Mouse (Mus musculus) kidney, embryonic 16.5 days (tissue): ENCODE results near the gene Me3. TPM values are rescaled to one million over a fixed set of nuclear protein-coding genes. Genes with fewer than 3 reads are reported as not detected.
A peak's percentile ranks its signal among the peaks of the same experiment; 100 is the strongest.

Experiments
- ATAC-seq: fragments of 200-750 bp; cut with Nextera tagmentation; 2 replicates; pipeline ENCODE4 v1.8.0; 2017; ENCODE audit warnings: moderate TSS enrichment; ENCODE audit not compliant: low FRiP score, low TSS enrichment
- H3K27ac ChIP-seq: fragments of 300-500 bp; sonication (generic); 2 replicates; pipeline ENCODE4 v1.5.1; 2014; ENCODE audit warnings: low read length
- H3K27me3 ChIP-seq: fragments of 300-500 bp; sonication (generic); 2 replicates; pipeline ENCODE4 v1.6.1; 2014; ENCODE audit warnings: low read length, control low read depth, mixed read lengths; ENCODE audit not compliant: insufficient read depth
- H3K36me3 ChIP-seq: fragments of 300-500 bp; sonication (generic); 2 replicates; pipeline ENCODE4 v1.6.1; 2014; ENCODE audit warnings: low read length, control low read depth, mixed read lengths; ENCODE audit not compliant: insufficient read depth
- H3K4me1 ChIP-seq: fragments of 300-500 bp; sonication (generic); 2 replicates; pipeline ENCODE4 v1.6.1; 2014; ENCODE audit warnings: low read length, control low read depth, mixed read lengths; ENCODE audit not compliant: insufficient read depth
- H3K4me2 ChIP-seq: fragments of 300-500 bp; sonication (generic); replicated peaks from 2 replicates; pipeline ENCODE4 v1.6.1; 2014; ENCODE audit warnings: low read depth, low read length
- H3K4me3 ChIP-seq: fragments of 300-500 bp; sonication (generic); 2 replicates; pipeline ENCODE4 v1.5.1; 2014; ENCODE audit warnings: mild to moderate bottlenecking, low read length
- H3K9ac ChIP-seq: fragments of 300-500 bp; sonication (generic); replicated peaks from 2 replicates; pipeline ENCODE4 v1.6.1; 2014; ENCODE audit warnings: low read length
- H3K9me3 ChIP-seq: fragments of 300-500 bp; sonication (generic); 2 replicates; pipeline ENCODE4 v1.6.1; 2016; ENCODE audit warnings: low read length, control low read depth
- WGBS: fragments of 180-500 bp; shearing (Covaris S2); extraction: QIAGEN DNeasy Blood & Tissue Kit; methylation state at CpG from one replicate; pipeline ENCODE4 v1.1.7; 2014; 5-methylcytosine and 5-hydroxymethylcytosine counted together
- polyA plus RNA-seq: library from polyadenylated mRNA; unstranded; fragments of >200 nt; fragmentation: Nextera tagmentation; extraction: Ambion mirVana; gene quantifications from 2 replicates; pipeline ENCODE4 v1.2.1, GENCODE M21; 2015

The Me3 gene
- polyA plus RNA-seq, 1 experiment from 2014 or later: 20.2 TPM

GRCm38 (mm10) chr7:89769106-89769896, 137.1 kb downstream of the Me3 start:
- Histone ChIP-seq H3K9ac (no peak overlapping the region), H3K4me2 (no peak overlapping the region), H3K4me3 (no peak overlapping the region), H3K9me3 (no peaks in the 10 kb centered on the region), H3K27ac (peak overlapping the region; percentile 12; the same call in 1 of the 2 replicates), H3K36me3 (no peaks in the 10 kb centered on the region), H3K27me3 (no peaks in the 10 kb centered on the region), H3K4me1 (peaks cover 25% of the 10 kb centered on the region)
- WGBS: 26% methylated on average over 9 of the region's 9 CpGs
- no peak for ATAC-seq

- 57% methylated on average over 6 of the region's 6 CpGs for WGBS
- no peaks in the 10 kb centered on the region for H3K27me3 ChIP-seq
- no peaks in the 10 kb centered on the region for H3K9me3 ChIP-seq
- peak overlapping the region; percentile 12; the same call in 1 of the 2 replicates for H3K27ac ChIP-seq
- peaks cover 25% of the 10 kb centered on the region for H3K4me1 ChIP-seq
- no peak overlapping the region for H3K9ac ChIP-seq
- no peak overlapping the region for H3K4me2 ChIP-seq
- H3K4me3 ChIP-seq: no peak overlapping the region
- no peaks in the 10 kb centered on the region for H3K36me3 ChIP-seq
- ATAC-seq: no peak
These were observed 137.8 kb downstream of the Me3 start for GRCm38 (mm10) chr7:89770021-89770420.

- Histone ChIP-seq H3K9ac (no peak overlapping the region), H3K27me3 (no peaks in the 10 kb centered on the region), H3K27ac (no peak overlapping the region; the same call in 1 of the 2 replicates), H3K9me3 (no peaks in the 10 kb centered on the region), H3K4me2 (no peak overlapping the region), H3K4me1 (peaks cover 25% of the 10 kb centered on the region), H3K4me3 (no peak overlapping the region), H3K36me3 (no peaks in the 10 kb centered on the region)
- no peak for ATAC-seq
- WGBS: 79% methylated on average over 5 of the region's 5 CpGs
These were observed 140.7 kb downstream of the Me3 start for GRCm38 (mm10) chr7:89772906-89773305.

GRCm38 (mm10) chr7:89773352-89773921, 141.2 kb downstream of the Me3 start:
- ATAC-seq: peak; percentile 83
- no peak overlapping the region for H3K4me3 ChIP-seq
- H3K4me1 ChIP-seq: peaks cover 25% of the 10 kb centered on the region
- 64% methylated on average over 3 of the region's 3 CpGs for WGBS
- no peaks in the 10 kb centered on the region for H3K36me3 ChIP-seq
- H3K4me2 ChIP-seq: no peak overlapping the region
- H3K9ac ChIP-seq: no peak overlapping the region
- H3K9me3 ChIP-seq: no peaks in the 10 kb centered on the region
- H3K27ac ChIP-seq: peak overlapping the region; percentile 78
- H3K27me3 ChIP-seq: no peaks in the 10 kb centered on the region

GRCm38 (mm10) chr7:89773926-89774325, 141.7 kb downstream of the Me3 start:
- Histone ChIP-seq H3K9ac (no peak overlapping the region), H3K4me1 (peaks cover 28% of the 10 kb centered on the region), H3K4me2 (no peak overlapping the region), H3K27ac (peak overlapping the region; percentile 78), H3K36me3 (no peaks in the 10 kb centered on the region), H3K27me3 (no peaks in the 10 kb centered on the region), H3K9me3 (no peaks in the 10 kb centered on the region), H3K4me3 (no peak overlapping the region)
- 35% methylated on average over 2 of the region's 2 CpGs for WGBS
- ATAC-seq: peak; percentile 33; the same call in 1 of the 2 replicates

- Histone ChIP-seq H3K4me3 (no peak overlapping the region), H3K4me1 (peaks cover 17% of the 10 kb centered on the region), H3K27ac (no peak overlapping the region), H3K9ac (no peak overlapping the region), H3K4me2 (no peak overlapping the region), H3K9me3 (no peaks in the 10 kb centered on the region), H3K36me3 (no peaks in the 10 kb centered on the region), H3K27me3 (no peaks in the 10 kb centered on the region)
- no peak for ATAC-seq
- WGBS: 96% methylated on average over 2 of the region's 2 CpGs
These were observed 143.7 kb downstream of the Me3 start for GRCm38 (mm10) chr7:89775848-89776247.

GRCm38 (mm10) chr7:89781391-89781790, 149.2 kb downstream of the Me3 start:
- ATAC-seq: no peak
- Histone ChIP-seq H3K27me3 (no peaks in the 10 kb centered on the region), H3K9ac (no peak overlapping the region), H3K9me3 (no peaks in the 10 kb centered on the region), H3K4me1 (peaks cover 4% of the 10 kb centered on the region; the same call in 1 of the 2 replicates), H3K4me3 (no peak overlapping the region), H3K4me2 (no peak overlapping the region), H3K27ac (no peak overlapping the region), H3K36me3 (no peaks in the 10 kb centered on the region)
- WGBS: 69% methylated on average over 1 of the region's 1 CpGs

GRCm38 (mm10) chr7:89787735-89788134, 155.5 kb downstream of the Me3 start:
- H3K4me1 ChIP-seq: no peaks in the 10 kb centered on the region
- no peak overlapping the region for H3K4me3 ChIP-seq
- no peak overlapping the region for H3K4me2 ChIP-seq
- H3K9ac ChIP-seq: no peak overlapping the region
- no peaks in the 10 kb centered on the region for H3K36me3 ChIP-seq
- no peak overlapping the region for H3K27ac ChIP-seq
- no peak for ATAC-seq
- H3K27me3 ChIP-seq: no peaks in the 10 kb centered on the region
- 81% methylated on average over 7 of the region's 7 CpGs for WGBS
- H3K9me3 ChIP-seq: no peaks in the 10 kb centered on the region

- H3K27ac ChIP-seq: no peak overlapping the region
- no peaks in the 10 kb centered on the region for H3K27me3 ChIP-seq
- no peak overlapping the region for H3K4me3 ChIP-seq
- H3K4me1 ChIP-seq: no peaks in the 10 kb centered on the region
- no peaks in the 10 kb centered on the region for H3K36me3 ChIP-seq
- no peak for ATAC-seq
- H3K9ac ChIP-seq: no peak overlapping the region
- H3K4me2 ChIP-seq: no peak overlapping the region
- WGBS: 81% methylated on average over 1 of the region's 1 CpGs
- H3K9me3 ChIP-seq: 0 out of 2 replicates have a peak, but pooled peaks cover 2% of the 10 kb centered on the region
These were observed 160.4 kb downstream of the Me3 start for GRCm38 (mm10) chr7:89792576-89792975.

GRCm38 (mm10) chr7:89795366-89795765, 163.2 kb downstream of the Me3 start:
- Histone ChIP-seq H3K36me3 (no peaks in the 10 kb centered on the region), H3K9ac (no peak overlapping the region), H3K27ac (no peak overlapping the region), H3K4me2 (no peak overlapping the region), H3K4me1 (no peaks in the 10 kb centered on the region), H3K4me3 (no peak overlapping the region), H3K9me3 (0 out of 2 replicates have a peak, but pooled peaks cover 2% of the 10 kb centered on the region), H3K27me3 (no peaks in the 10 kb centered on the region)
- no peak for ATAC-seq
- 52% methylated on average over 3 of the region's 3 CpGs for WGBS
